Mouse (Mus musculus) adrenal gland, adult (tissue): ENCODE measurements around the gene Tenm3.

Source experiments
- DNase-seq, 2 experiments: peaks; one replicate each; pipeline ENCODE4 v3.0.0; 2022 to 2023; ENCODE audit warnings: low spot score in 1 of 2; ENCODE audit not compliant: inconsistent age in 2 of 2

The Tenm3 gene

DNA sequence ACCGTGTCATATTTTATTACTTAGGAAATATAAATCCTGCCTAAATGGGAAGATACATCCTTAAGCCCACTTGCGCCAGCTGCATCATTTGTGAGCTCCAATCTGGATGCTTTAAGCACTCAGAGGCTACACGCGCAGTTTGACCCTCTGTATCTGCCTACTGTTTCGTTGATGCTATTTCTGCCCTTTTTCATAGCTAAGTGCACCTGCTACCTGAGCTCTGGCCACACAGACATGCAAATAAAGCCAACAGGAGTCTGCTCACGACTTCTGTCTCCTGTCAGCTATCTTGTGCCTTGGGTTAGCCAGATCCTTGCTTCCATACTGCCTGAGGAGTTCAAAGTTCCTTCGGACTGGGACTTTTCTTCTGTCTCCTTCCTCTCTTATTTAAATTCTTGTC lies 547.4 kb downstream of the Tenm3 start:
- DNase-seq, result no peak

DNA sequence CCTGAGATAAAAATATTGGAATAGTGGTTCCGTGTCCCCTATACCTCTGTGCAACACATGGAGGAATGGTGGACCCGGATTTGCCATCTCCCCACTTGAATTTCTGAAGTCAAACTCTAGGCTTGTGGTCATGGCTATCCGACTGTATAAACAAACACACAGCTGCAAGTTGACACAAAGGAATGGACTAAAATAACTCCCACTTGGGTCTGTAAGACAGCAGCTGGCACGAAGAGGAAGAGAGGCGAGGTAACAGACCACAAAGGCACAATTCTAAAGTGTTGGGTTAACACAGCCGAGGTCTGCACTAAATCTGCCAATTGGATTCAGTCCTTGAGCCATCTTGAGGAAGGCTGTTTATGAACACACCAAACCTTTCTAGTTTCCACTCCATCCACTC lies 548.2 kb downstream of the Tenm3 start:
- DNase-seq, result no peak

DNA sequence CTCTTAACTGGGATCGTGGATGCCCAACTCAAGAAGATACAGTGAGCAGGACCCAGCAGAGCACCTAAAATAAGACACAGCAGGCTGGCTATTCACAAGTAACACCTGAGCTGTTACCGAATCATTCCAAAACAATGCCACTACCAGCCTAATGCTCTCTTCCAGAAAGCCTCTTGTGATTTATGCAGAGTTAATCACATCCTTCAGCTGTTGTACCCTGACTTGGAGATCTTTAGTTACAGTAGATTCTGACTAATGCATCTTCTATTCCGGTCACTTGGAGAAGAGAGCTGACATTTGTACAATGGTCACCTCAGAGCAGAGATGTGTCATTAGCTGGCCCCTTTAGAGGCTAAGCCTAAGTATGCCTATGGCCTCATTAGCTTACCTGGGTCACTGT lies 550.0 kb downstream of the Tenm3 start:
- DNase-seq, result no peak

DNA sequence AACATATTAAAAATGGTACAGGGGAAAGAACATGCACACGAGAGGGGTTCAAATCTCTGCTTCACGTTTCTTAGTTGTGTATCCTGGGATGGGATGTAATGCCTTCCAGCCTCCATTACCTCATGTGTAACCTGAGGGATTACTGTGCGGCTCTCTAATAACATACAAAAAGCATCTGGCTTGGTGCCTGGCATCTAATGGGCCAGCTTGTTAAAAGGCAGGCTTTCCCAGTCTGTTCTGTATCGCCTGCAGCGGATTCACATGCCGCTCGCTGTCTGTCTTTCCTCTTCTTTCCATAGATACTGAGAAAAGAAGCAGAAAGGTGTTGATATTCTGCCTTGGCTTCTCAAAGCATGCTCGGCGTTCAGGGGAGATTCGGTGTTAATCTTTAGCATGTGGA lies 558.3 kb downstream of the Tenm3 start:
- no peak for DNase-seq

DNA sequence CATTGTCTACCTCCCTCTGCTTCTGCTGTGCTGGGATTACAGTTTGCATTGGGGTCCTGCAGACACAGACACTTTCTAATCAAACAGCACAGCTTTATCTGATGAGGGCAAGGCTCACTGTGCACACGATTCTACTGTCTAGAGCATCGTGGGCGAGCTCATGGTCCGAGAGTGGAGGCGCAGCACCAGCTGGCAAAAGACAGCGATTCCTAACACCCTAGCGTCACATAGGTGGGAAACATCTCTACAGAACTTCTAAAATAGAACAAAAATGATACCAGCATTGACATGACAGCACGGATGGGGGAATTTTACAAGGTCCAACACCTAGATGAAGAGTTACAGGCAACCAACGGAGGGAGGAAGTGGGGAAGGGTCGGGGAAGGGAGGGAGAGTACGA lies 561.9 kb downstream of the Tenm3 start:
- no peak for DNase-seq

DNA sequence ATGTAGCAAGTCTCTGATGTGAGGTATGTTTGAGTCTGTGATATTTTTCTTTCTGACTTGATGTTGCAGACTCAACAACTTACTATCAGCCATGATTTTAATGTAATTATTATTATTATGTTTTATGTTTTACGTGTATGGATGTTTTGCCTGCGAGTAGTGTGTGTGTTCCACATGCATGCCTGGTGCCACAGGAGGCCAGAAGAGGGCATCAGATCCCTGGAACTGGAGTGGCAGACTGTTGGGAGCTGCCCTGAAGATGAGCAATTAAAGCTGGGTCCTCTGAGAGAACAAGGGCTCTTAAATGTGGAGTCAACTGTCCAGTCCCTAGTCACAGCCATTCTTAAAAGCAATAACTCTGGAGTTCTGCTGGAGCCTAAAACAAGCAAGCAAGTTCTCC lies 564.4 kb downstream of the Tenm3 start:
- peak in 1 of 2 experiments; percentile 30 for DNase-seq

DNA sequence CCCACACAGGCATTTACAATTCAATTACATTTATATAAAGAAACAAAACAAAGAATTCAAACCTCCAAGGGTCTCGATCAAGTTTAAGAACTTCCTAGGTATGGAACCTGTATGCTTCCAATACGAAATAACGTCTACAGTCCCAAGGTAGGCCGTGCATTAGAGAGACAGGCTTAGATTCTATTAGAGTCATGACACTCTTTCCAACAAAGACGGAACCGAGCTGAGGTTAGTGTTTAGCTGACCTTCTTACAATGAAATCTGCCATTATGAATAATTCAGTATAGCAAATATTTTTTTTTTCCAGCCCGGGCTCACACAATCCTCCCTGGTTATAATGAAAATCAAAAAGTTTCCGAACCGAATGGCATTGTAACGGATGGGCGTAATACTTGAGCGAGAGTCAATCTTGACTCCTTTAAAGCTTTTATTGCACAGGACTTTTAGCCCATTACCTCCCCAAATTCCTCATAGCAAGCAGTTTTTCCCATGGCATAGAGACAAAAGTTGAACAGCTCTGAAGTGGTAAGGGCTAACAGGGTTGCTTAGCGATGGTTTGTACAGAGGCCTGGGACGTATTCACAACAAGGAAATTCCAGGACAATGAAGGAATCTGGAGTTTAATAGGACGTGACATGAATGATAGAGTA lies 565.6 kb downstream of the Tenm3 start:
- DNase-seq, result no peak

DNA sequence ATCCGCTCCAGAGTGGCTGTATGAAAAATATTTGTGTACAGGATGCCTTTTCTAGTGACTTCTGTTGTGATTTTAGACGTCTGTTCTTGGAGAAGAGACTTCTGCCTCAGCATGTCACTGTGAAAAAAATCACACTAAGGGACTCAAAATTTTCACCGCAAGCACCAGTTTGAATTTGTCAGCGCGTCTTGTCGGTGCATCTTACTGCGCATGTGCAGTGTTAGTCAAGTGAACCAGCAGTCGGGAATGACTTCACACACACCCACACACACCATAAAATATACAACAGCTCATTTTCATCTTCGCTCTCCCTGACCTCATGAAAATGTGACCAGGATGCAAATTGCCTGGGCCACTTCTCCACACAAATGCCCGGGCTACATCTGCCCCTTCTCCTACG lies 568.7 kb downstream of the Tenm3 start:
- DNase-seq, result no peak

DNA sequence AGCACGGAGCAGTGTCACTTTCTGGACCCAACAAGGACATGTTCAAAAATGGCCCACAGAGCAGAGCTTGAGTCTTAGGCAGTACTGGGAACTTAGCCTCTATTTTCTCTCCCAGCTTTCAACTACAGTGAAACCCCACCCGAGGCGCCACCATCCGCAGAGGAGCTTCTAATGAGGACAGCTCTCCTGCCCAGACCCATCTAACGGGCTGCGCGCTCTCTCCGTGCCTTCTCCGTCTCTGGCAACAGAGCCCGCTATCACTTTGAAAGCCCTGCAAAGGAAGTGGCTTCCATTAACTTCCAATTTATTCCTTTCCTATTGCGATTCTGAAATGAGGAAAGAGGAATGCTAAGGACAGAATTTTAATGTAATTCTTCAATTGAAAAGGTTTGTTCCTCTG lies 569.2 kb downstream of the Tenm3 start:
- DNase-seq, result no peak

DNA sequence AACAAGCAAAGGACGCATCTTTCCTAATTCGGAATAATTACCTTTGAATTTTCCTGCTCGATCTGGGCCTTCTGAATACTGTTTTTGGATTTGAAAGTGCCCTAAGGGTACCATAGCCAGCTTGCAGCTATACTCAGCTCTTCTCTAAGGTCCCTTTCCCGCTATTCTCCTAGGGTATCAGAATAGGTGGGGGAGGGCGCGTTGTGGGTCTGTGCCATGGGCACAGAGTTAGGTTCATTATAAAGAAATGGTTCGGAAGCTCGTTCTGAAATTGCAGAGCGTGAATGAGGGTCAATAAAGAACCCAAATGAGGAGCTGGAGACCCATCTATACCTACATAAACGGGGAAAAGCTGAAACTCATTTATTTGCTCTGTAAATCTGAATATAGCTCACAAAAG lies 575.1 kb downstream of the Tenm3 start:
- no peak for DNase-seq

DNA sequence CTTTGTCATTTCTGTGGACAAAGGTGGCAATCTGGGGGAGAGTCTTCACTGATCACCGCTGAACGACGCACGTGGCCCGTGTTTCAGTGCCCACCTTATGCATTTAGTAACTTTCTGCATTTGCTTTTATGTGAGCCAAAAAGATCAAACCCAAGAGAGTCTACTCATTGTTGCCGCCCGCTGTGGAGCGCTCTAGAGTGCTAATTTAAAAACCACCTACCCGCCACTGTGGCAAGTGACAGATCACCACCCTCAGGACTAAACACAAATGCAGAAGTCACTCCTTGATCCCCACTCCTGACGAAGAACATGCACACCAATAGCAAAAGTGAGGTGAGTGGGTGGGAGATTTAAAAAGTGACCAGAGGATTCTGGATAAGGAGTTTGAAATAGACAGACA lies 583.5 kb downstream of the Tenm3 start:
- no peak for DNase-seq

DNA sequence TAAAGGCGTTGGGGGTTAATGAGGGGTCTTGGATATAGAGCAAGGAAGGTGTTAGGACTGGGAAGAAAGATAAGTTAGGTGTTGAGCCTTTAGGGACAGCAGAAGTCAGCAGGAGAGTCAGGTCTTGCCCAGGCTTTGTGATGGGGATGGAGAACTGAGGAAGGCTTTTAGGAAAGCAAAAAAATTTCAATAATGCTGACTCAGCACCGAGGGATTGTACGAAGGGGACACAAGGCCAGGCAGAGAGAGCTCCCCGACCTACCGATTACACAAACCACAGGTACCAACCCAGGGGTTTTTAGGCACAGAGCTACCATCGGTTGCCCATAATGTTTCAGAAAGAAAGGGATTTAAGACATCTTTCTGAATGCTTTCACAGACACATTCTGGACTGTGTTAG lies 583.9 kb downstream of the Tenm3 start:
- DNase-seq, result no peak

DNA sequence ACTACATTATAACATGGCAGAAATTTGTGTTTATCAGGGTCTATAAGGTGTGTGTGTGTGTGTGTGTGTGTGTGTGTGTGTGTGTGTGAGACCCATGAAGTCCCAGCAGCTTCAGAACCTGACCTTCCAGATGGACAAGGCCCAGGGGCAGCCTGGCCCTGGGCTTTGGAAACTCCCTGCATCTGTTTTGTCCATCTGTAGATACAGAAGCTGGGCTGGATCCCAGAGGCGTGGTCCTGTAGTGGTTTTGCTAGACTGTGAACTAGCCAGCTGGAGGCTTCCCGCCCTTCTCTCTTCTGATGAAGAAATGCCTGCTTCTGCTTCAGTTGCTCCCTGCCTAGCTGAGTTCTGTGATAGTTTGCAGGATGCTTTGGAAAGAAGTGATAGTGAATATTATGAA lies 599.9 kb downstream of the Tenm3 start:
- no peak for DNase-seq

DNA sequence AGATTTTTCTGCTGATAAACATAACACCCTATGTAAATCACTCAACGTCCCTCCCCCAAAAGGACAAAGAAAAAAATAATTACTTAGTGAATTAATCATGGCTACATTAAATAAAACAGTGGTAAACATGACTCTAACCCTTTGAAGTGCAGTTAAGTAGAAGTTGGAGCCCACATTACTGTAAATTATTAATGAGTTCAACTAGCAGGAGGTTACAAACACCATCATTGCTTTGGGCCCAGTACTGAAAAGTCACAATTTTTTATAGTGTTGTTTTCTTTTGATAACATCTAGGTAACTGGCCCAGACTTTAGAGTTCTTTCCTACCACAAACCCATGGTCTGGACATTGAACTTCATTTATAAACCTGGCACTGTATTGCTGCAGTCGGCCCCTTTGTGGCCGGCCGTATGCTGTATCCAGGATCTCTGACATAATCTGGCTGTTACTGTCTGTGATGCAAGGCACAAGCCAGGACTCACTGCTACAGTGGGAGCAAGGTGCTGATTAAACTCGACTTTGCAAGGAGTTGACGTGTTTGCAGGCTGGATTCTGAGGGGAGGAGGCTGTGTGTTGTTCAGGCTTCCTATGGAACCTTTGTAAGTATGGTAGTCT lies 602.7 kb downstream of the Tenm3 start:
- no peak for DNase-seq

DNA sequence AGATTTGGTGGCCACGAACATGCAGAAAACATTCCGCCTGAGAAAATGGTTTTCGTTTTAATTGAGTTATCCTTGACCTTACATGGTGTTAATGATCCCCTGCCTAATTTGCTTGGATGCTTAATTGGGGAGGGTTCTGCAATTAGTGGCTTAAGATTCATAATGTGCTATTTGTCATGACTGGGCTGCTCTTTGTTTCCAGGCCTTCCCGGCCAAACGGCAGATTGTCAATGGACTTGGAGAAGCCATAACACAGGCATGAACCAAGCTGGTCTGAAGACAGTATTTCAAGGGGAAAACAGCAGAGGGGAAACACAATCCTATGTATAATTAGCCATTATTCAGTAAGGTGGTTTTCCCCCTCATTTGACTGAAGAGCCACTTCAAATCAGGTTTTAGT lies 606.8 kb downstream of the Tenm3 start:
- DNase-seq, result no peak

DNA sequence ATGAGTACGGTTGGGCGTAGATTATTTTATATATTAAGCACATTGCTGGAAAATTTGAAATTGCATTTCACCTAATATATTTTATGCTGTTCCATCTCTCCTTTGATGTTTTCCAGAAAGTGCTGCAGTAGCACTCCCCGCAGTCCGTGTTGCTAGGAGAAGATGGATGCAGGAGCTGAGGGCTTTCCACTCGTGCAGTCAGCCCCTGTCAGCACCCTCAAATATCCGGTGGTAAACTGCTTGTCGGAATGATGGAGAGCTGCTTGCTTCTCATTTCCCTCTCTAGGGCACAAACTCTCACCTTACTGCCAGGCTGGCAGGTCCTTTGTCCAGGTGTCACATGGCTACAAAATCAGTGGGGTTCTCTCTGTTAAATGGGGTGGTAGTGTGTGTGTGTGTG lies 610.8 kb downstream of the Tenm3 start:
- DNase-seq, result no peak

DNA sequence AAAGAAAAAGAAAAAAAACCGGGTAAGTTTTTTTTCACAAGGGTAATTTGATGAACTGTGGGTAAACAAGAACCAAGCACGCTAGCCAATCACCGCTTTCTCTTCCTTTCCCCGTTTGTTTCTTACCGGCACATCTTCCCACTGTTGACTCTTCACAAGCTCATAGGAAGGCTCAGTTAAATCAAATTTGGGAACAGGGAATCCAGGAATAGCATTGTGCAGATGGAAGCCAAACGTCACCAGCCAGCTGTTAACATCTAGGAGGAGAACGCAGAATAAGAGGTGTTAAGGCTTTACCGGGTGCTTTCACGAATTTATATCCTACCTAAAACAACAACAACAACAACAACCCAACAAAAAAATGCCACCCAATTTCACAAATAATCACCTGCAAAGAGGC lies 611.9 kb downstream of the Tenm3 start:
- DNase-seq, result no peak

DNA sequence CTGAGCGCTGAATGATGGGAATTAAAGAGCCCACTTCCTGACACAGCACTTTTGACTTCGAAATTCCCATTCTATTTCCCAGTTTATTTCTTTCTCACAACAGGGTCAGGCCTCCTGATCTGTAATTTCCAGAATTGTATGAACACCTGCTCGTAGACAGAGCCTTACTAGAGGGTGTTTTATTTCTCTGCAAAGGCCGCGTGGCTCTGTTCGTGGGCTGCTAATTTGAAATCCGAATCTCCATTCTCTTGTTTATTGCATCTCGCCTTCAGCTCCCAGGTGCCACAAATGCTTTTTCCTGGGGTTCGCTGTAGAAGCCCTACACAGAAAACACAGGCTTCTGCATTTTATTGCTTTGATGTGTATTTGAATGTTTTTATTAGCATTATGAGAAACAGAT lies 612.4 kb downstream of the Tenm3 start:
- no peak for DNase-seq

DNA sequence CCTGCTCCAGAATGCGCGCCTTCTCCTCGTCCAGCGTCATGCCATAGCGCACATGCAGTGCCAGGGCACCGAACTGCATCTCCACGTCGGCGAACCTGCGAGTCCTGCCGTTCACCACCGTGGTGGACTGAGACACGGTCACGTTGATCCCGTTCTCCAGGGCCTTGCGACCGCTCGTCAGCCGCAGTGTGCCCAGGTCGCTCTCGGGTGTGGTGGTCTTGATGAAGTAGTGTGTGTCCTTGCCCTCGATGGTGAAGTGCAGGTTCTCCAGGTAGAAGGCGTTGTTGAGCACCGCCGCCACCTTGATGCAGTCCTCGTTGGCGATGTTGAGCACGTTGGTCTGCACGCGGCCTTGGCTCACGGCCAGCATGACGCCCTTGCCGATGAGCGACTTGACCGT lies 615.1 kb downstream of the Tenm3 start:
- DNase-seq, result no peak

DNA sequence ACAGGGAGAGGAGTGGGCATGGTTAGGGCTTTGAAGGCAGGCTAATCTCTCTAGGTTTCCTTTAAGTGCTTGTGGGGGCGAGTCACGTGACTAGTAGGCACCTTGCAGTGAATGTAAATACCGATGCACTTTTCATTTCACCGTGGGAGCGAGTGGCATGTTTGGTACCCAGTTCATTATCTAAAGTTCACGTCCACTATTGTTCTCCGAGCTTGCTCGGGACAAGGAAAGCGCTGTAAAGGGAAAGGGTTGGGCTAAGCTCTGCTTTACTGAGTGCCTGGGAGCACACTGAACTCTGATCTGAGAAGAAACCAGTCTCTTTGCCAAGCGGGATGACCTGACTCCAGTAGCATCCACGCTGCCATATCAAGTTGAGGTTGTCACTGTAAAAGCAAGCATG lies 619.0 kb downstream of the Tenm3 start:
- no peak for DNase-seq

DNA sequence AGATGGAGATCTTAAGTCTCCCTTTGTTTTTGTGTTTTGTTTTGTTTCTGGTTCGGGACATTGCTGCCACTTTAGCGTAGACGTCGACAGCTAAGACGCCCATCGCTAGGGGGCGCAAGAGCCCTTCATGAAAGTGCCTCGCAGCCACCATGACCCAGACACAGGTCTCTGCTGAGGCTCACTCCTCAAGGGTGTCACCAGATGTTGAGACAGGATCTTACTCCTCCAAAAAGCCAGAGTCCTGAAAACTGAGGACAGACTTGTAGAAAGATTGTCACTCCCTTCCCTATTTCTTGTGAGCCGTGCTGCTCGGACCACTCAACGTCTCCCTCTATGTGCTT lies 621.4 kb downstream of the Tenm3 start:
- peak; percentile 72 to 95 for DNase-seq

DNA sequence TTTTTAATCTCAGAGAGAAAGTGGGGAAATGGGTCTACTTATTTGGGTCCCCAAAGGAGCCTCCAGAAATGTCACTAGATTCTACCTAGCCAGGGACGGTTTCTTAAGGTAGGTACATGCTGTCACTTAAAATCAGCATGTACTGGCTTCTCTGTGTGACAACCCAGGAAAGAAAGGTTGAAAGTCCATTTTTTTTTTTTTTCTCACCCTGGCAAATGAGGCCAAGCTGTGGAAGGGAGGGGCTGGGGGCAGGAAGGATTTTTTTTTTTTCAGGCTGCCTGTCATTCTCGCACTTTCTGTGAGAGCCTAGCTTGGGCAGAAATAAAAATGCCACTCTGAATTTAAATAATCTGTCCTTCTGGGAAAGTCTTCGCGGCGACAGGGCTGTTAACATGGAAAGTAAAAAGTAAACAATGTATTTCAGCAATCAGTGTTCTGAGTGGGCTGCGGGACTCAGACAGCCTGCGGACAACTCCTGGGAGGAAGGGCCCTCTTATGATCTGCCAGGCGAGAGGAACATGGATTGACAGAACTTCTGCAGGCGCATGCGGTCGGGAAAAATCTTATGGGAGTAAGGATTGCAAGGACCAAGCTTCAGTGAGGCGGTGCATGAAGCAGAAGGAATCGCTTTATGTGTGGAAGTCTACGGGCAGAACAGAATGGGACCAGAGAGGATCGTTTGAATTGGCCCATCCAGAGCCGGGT lies 621.9 kb downstream of the Tenm3 start:
- DNase-seq, result no peak

DNA sequence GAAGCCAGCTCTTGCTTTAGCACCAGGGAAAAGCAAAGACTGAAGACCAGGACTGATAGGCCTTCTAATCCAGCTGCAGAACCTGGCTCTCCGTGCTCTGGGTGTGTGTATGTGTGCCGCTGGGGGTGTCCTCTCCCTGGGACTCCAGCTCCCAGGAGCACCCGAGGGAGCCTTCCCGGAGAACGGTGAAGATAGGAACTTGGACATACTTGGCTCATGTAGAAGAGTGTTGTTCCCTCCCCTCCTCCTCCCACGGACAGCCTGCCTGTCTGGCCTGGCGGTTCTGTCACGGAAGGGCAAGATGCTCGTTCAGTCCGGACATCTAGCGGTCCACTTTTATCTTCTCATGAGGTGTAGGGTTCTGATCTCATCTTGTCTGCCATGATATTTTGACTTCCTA lies 622.4 kb downstream of the Tenm3 start:
- DNase-seq, result no peak
